Mouse (Mus musculus): ENCODE measurements around the gene Thsd4. TPM values are rescaled to one million over a fixed set of nuclear protein-coding genes. Genes with fewer than 3 reads are reported as not detected.

Thsd4 gene
- polyA plus RNA-seq, 1 experiment: 4.3 TPM

GRCm38 (mm10) chr9:60076396-60076795 is 445.4 kb downstream of the Thsd4 start:
- Histone ChIP-seq H3K27me3 (ENCODE audit: control insufficient read depth, insufficient read depth, low read length) (no peaks in the 10 kb centered on the region), H3K27ac (ENCODE audit: control insufficient read depth, insufficient read depth, low read length) (no peak overlapping the region), H3K36me3 (ENCODE audit: control insufficient read depth, insufficient read depth, low read length) (no peaks in the 10 kb centered on the region), H3K4me1 (replicated peaks; ENCODE audit: control insufficient read depth, insufficient read depth, low read length) (no peaks in the 10 kb centered on the region), H3K4me3 (ENCODE audit: control insufficient read depth, insufficient read depth, low read length) (no peak overlapping the region)
- WGBS: 94% methylated on average over 4 of the region's 4 CpGs
- no peak for DNase-seq
- no peak for TF ChIP-seq CTCF (IDR thresholded peaks at IDR 0.05; ENCODE audit: borderline replicate concordance, control insufficient read depth, extremely low read depth, insufficient read depth, low read length, poor library complexity)
- no peak for TF ChIP-seq POLR2A (IDR thresholded peaks at IDR 0.05; ENCODE audit: control insufficient read depth, extremely low read depth, insufficient read depth, low read length, poor library complexity)

- no peaks in the 10 kb centered on the region for H3K36me3 ChIP-seq (ENCODE audit: control insufficient read depth, insufficient read depth, low read length)
- no peak for DNase-seq
- H3K4me1 ChIP-seq (replicated peaks; ENCODE audit: control insufficient read depth, insufficient read depth, low read length): no peaks in the 10 kb centered on the region
- H3K4me3 ChIP-seq (ENCODE audit: control insufficient read depth, insufficient read depth, low read length): no peak overlapping the region
- no peaks in the 10 kb centered on the region for H3K27me3 ChIP-seq (ENCODE audit: control insufficient read depth, insufficient read depth, low read length)
- TF ChIP-seq CTCF (IDR thresholded peaks at IDR 0.05; ENCODE audit: borderline replicate concordance, control insufficient read depth, extremely low read depth, insufficient read depth, low read length, poor library complexity): no peak
- no peak for TF ChIP-seq POLR2A (IDR thresholded peaks at IDR 0.05; ENCODE audit: control insufficient read depth, extremely low read depth, insufficient read depth, low read length, poor library complexity)
- 75% methylated on average over 5 of the region's 5 CpGs for WGBS
- no peak overlapping the region for H3K27ac ChIP-seq (ENCODE audit: control insufficient read depth, insufficient read depth, low read length)
Measured at GRCm38 (mm10) chr9:60071620-60072263, 450.1 kb downstream of the Thsd4 start.

GRCm38 (mm10) chr9:60067241-60067640 is 454.6 kb downstream of the Thsd4 start:
- 97% methylated on average over 8 of the region's 8 CpGs for WGBS

GRCm38 (mm10) chr9:60065184-60065583 is 456.7 kb downstream of the Thsd4 start:
- no peak overlapping the region for H3K4me3 ChIP-seq (ENCODE audit: control insufficient read depth, insufficient read depth, low read length)
- no peaks in the 10 kb centered on the region for H3K36me3 ChIP-seq (ENCODE audit: control insufficient read depth, insufficient read depth, low read length)
- H3K4me1 ChIP-seq (replicated peaks; ENCODE audit: control insufficient read depth, insufficient read depth, low read length): no peaks in the 10 kb centered on the region
- no peak for DNase-seq
- no peaks in the 10 kb centered on the region for H3K27me3 ChIP-seq (ENCODE audit: control insufficient read depth, insufficient read depth, low read length)
- no peak overlapping the region for H3K27ac ChIP-seq (ENCODE audit: control insufficient read depth, insufficient read depth, low read length)
- TF ChIP-seq POLR2A (IDR thresholded peaks at IDR 0.05; ENCODE audit: control insufficient read depth, extremely low read depth, insufficient read depth, low read length, poor library complexity) (no peak), CTCF (IDR thresholded peaks at IDR 0.05; ENCODE audit: borderline replicate concordance, control insufficient read depth, extremely low read depth, insufficient read depth, low read length, poor library complexity) (no peak)
- WGBS: 77% methylated on average over 4 of the region's 4 CpGs

More at GRCm38 (mm10) chr9:60067241-60067640, 454.6 kb downstream of the Thsd4 start:
- Histone ChIP-seq H3K4me3 (ENCODE audit: control insufficient read depth, insufficient read depth, low read length) (no peak overlapping the region), H3K27me3 (ENCODE audit: control insufficient read depth, insufficient read depth, low read length) (no peaks in the 10 kb centered on the region), H3K36me3 (ENCODE audit: control insufficient read depth, insufficient read depth, low read length) (no peaks in the 10 kb centered on the region), H3K4me1 (replicated peaks; ENCODE audit: control insufficient read depth, insufficient read depth, low read length) (no peaks in the 10 kb centered on the region), H3K27ac (ENCODE audit: control insufficient read depth, insufficient read depth, low read length) (no peak overlapping the region)
- DNase-seq: no peak
- TF ChIP-seq CTCF (IDR thresholded peaks at IDR 0.05; ENCODE audit: borderline replicate concordance, control insufficient read depth, extremely low read depth, insufficient read depth, low read length, poor library complexity): no peak
- no peak for TF ChIP-seq POLR2A (IDR thresholded peaks at IDR 0.05; ENCODE audit: control insufficient read depth, extremely low read depth, insufficient read depth, low read length, poor library complexity)

DNA sequence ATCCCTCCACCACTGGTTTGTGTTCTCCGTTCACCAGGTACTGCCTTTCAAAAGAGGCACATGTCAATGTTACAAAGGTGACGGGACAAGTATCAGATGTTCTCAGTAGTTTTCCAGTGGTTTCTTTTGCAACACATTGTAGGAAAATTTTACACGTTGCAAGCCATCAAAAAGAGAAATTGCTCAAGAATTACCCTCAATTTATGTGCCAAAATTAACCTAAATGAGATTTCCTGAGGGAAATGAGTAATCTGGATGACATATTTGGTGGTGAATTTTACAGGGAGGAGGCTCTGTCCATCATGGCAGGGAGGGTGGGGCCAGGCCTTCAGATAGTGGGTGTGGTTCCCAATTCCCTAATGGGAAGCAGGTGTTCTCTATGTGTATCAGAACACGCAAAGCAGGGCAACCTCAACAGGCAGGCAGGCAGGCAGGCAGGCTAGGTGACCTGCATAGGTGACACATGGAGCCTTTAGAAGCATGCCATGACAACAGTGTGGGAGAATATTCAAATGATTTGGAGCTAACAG is 458.6 kb downstream of the Thsd4 start:
- DNase-seq: no peak
- TF ChIP-seq POLR2A (IDR thresholded peaks at IDR 0.05; ENCODE audit: control insufficient read depth, extremely low read depth, insufficient read depth, low read length, poor library complexity): no peak
- TF ChIP-seq CTCF (IDR thresholded peaks at IDR 0.05; ENCODE audit: borderline replicate concordance, control insufficient read depth, extremely low read depth, insufficient read depth, low read length, poor library complexity): no peak
- H3K27me3 ChIP-seq (ENCODE audit: control insufficient read depth, insufficient read depth, low read length): no peaks in the 10 kb centered on the region
- no peaks in the 10 kb centered on the region for H3K36me3 ChIP-seq (ENCODE audit: control insufficient read depth, insufficient read depth, low read length)
- H3K4me1 ChIP-seq (replicated peaks; ENCODE audit: control insufficient read depth, insufficient read depth, low read length): no peaks in the 10 kb centered on the region
- 70% methylated on average over 4 of the region's 4 CpGs for WGBS
- H3K27ac ChIP-seq (ENCODE audit: control insufficient read depth, insufficient read depth, low read length): no peak overlapping the region
- no peak overlapping the region for H3K4me3 ChIP-seq (ENCODE audit: control insufficient read depth, insufficient read depth, low read length)

DNA sequence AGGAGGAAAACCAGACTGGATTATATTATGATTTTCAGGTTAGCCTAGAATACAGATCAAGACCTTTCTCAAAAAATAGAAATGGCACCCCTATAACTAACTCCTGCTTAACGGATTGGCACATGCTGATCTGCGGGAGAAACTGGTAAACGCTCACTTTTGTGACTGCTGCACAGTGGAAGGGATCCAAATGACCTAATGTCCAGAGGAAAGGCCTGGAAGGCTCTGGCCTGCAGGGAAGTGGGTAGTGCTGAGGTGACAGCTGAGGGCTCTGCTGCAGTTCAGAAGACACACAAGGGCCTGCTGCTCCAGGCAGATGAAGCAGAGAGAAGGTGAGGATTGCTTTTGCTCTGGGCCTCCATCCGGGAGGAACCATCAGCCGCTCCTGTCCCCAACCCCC is 465.7 kb downstream of the Thsd4 start:
- WGBS: 90% methylated on average over 5 of the region's 5 CpGs
- DNase-seq: no peak

More for the DNA sequence above, 465.7 kb downstream of the Thsd4 start:
- H3K4me3 ChIP-seq (ENCODE audit: control insufficient read depth, insufficient read depth, low read length): no peak overlapping the region
- no peaks in the 10 kb centered on the region for H3K27me3 ChIP-seq (ENCODE audit: control insufficient read depth, insufficient read depth, low read length)
- H3K36me3 ChIP-seq (ENCODE audit: control insufficient read depth, insufficient read depth, low read length): no peaks in the 10 kb centered on the region
- no peak for TF ChIP-seq CTCF (IDR thresholded peaks at IDR 0.05; ENCODE audit: borderline replicate concordance, control insufficient read depth, extremely low read depth, insufficient read depth, low read length, poor library complexity)
- TF ChIP-seq POLR2A (IDR thresholded peaks at IDR 0.05; ENCODE audit: control insufficient read depth, extremely low read depth, insufficient read depth, low read length, poor library complexity): no peak
- no peak overlapping the region for H3K27ac ChIP-seq (ENCODE audit: control insufficient read depth, insufficient read depth, low read length)
- H3K4me1 ChIP-seq (replicated peaks; ENCODE audit: control insufficient read depth, insufficient read depth, low read length): no peaks in the 10 kb centered on the region
